Mouse (Mus musculus): ENCODE results near the gene Snw1. TPM values are rescaled to one million over a fixed set of nuclear protein-coding genes. Genes with fewer than 3 reads are reported as not detected.
A peak's percentile ranks its signal among the peaks of the same experiment; 100 is the strongest.

The Snw1 gene
- polyA plus RNA-seq, 1 experiment: 83.5 TPM

DNA sequence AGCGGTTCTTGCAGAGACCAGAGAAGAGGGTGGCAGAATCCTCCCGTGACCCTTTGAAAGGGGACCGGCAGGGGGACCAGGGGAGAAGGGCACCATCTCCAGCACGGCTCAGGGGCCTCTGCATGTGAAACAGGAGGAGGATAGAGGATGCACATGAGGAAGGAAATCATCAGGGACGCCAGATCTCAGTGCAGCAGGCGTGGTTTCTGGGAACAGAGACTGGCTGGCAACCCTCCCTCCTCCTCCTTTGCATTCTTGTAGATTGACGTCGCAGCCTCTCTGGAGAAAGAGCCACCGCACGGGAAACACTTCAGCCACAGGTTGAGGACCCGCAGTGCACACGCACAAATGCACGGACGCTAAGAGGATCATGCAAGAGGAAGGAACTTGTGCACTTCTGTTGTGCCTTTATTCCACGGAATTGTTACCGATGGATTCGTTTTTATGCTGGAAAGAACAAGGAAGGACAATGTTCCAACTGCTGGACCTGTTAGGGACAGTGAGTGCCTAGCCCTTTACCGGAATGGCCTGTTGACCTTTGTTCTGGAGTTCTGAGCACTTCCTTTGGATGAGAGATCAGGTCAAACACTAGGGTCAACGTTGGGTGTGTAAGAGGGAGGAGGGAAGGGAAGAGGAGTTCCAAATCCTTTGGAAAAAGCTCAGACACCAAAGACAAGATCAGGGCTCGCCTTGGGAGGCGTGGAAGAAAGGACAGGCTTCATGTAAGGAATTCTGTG is 64.0 kb downstream of the Snw1 start:
- Histone ChIP-seq H3K4me1 (ENCODE audit: control insufficient read depth, insufficient read depth, low read length) (peaks cover 30% of the 10 kb centered on the region), H3K27ac (ENCODE audit: insufficient read depth, low read depth, low read length) (peak overlapping the region; percentile 93), H3K4me3 (ENCODE audit: insufficient read depth, low read length) (peak overlapping the region; percentile 53)
- TF ChIP-seq POLR2A (IDR thresholded peaks at IDR 0.05; ENCODE audit: borderline replicate concordance, low read depth, low read length): no peak

DNA sequence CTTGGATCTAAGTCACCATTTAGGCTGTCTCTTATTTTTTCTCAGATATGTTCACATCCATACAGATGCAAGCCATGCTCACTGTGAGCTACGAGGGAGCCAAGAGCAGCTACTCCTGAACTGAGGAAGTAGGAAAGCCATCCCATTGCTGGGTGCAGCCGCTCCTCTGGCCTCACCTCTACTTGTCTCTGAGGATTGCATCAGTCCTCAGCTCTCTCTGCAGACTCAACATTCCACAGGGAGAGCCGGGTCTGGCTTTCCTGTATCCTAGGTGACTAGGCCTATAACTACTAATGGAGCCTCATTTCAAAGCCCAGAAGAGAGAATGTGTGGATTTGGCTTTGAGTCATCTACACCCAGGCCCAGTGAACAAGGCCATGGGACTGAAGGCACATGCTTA is 66.4 kb downstream of the Snw1 start:
- TF ChIP-seq CTCF (IDR thresholded peaks at IDR 0.05; ENCODE audit: low read depth, low read length) (no peak), POLR2A (IDR thresholded peaks at IDR 0.05; ENCODE audit: borderline replicate concordance, low read depth, low read length) (no peak)
- no peak overlapping the region for H3K4me3 ChIP-seq (ENCODE audit: insufficient read depth, low read length)
- no peak overlapping the region for H3K27ac ChIP-seq (ENCODE audit: insufficient read depth, low read depth, low read length)
- peaks cover 30% of the 10 kb centered on the region for H3K4me1 ChIP-seq (ENCODE audit: control insufficient read depth, insufficient read depth, low read length)

DNA sequence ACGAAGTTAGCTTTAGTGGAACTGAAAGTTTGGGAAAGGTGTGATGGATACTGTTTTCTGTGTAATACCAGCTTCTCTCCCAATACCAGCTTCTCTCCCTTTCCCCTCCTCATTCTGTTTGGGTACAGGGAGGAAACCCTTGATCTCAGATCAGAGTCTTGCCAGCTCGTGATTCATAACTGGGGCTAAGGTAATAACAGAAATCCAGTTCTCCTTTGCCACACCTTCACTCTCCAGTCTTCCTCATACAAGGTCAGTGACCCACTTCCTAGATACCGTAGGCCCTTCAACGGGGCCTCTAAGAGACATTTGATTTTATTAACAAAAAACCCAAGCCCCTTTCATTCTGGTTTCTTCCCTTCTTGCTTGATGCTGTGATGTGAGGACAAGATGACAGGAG is 66.9 kb downstream of the Snw1 start:
- peaks cover 30% of the 10 kb centered on the region for H3K4me1 ChIP-seq (ENCODE audit: control insufficient read depth, insufficient read depth, low read length)
- no peak for TF ChIP-seq POLR2A (IDR thresholded peaks at IDR 0.05; ENCODE audit: borderline replicate concordance, low read depth, low read length)
- no peak for TF ChIP-seq CTCF (IDR thresholded peaks at IDR 0.05; ENCODE audit: low read depth, low read length)
- no peak overlapping the region for H3K27ac ChIP-seq (ENCODE audit: insufficient read depth, low read depth, low read length)
- H3K4me3 ChIP-seq (ENCODE audit: insufficient read depth, low read length): no peak overlapping the region

DNA sequence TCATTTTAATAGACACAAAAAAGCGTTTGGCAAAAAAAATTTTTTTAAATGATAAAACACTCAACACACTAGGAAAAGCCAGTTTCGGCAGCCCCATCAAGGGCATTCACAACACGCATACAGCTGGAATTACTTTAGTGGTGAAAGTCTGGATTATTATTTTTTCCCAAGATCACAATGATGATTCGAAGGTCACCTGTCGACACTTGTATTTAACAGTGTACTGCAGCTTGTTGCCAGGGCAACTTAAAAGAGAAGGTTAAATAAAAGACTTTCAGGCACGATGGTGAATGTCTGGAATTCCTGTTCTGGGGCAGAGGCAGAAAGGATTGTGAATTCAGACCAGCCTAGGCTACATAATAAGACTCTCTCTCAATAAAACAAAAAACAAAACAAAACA is 70.2 kb downstream of the Snw1 start:
- Histone ChIP-seq H3K4me1 (ENCODE audit: control insufficient read depth, insufficient read depth, low read length) (peaks cover 19% of the 10 kb centered on the region), H3K27ac (ENCODE audit: insufficient read depth, low read depth, low read length) (no peak overlapping the region)
- TF ChIP-seq CTCF (IDR thresholded peaks at IDR 0.05; ENCODE audit: low read depth, low read length): no peak
- TF ChIP-seq POLR2A (IDR thresholded peaks at IDR 0.05; ENCODE audit: borderline replicate concordance, low read depth, low read length): no peak

DNA sequence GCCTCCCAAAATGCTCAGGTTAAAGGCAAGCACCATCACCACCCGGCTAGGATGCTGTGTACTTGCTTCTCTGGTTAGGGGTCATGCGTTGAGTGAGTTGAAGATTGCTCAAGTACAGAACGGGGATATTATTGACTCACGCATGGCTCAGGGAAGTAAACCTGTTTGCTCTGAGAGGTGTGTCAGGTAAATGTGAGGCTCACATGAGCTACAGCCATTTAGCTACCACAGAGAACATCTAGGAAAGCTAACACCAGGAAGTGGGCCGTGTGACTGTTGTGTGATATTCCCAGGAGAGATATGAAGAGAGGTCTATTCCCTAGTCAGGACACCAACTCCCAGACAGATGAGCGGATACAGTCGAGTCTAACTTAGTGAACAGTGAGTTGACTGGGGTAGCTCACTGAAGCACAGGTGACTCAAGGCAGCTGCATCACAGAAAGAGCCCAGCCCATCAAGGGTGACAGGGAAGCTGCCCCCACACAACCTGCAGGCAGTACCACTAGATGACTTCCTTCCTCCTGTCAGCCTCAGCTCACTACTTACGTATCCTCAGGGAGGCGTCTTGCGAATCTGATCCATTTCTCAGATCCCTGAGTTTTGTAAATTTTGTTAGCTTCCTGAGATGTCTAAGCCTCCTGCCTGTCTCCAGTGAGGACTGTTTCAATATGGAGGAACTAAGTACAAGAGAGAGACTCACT is 72.8 kb downstream of the Snw1 start:
- Histone ChIP-seq H3K27ac (ENCODE audit: insufficient read depth, low read depth, low read length) (no peak overlapping the region), H3K4me1 (ENCODE audit: control insufficient read depth, insufficient read depth, low read length) (peaks cover 17% of the 10 kb centered on the region), H3K4me3 (ENCODE audit: insufficient read depth, low read length) (no peak overlapping the region)
- TF ChIP-seq CTCF (IDR thresholded peaks at IDR 0.05; ENCODE audit: low read depth, low read length): no peak

More for the DNA sequence above, 70.2 kb downstream of the Snw1 start:
- no peak overlapping the region for H3K4me3 ChIP-seq (ENCODE audit: insufficient read depth, low read length)

Other genes with a start within 250 kb of the Snw1 start
- 1.0 TPM in 1 of 2 replicates, not detected in the other for gene Noxred1, start 233.5 kb downstream of the Snw1 start, polyA plus RNA-seq (2012; ENCODE audit: insufficient read depth, insufficient read length, missing spikeins)
- gene Vipas39, start 206.0 kb downstream of the Snw1 start, polyA plus RNA-seq (2012; ENCODE audit: insufficient read depth, insufficient read length, missing spikeins): 87.0 and 97.7 TPM in 2 replicates
- gene Ahsa1, start 205.8 kb downstream of the Snw1 start, polyA plus RNA-seq (2012; ENCODE audit: insufficient read depth, insufficient read length, missing spikeins): 117 and 124 TPM in 2 replicates
- not detected in 2 replicates for gene Ism2, start 172.6 kb downstream of the Snw1 start, polyA plus RNA-seq (2012; ENCODE audit: insufficient read depth, insufficient read length, missing spikeins)
- gene Sptlc2, start 83.9 kb downstream of the Snw1 start, polyA plus RNA-seq (2012; ENCODE audit: insufficient read depth, insufficient read length, missing spikeins): 134 and 139 TPM in 2 replicates
- 150 and 162 TPM in 2 replicates for gene Slirp, start 28.4 kb downstream of the Snw1 start, polyA plus RNA-seq (2012; ENCODE audit: insufficient read depth, insufficient read length, missing spikeins)
- 11.2 and 14.3 TPM in 2 replicates for gene Alkbh1, start 28.3 kb downstream of the Snw1 start, polyA plus RNA-seq (2012; ENCODE audit: insufficient read depth, insufficient read length, missing spikeins)
- gene Gm5788, start 22.4 kb upstream of the Snw1 start, polyA plus RNA-seq (2012; ENCODE audit: insufficient read depth, insufficient read length, missing spikeins): not detected in 2 replicates
- gene Gm8300, start 42.0 kb upstream of the Snw1 start, polyA plus RNA-seq (2012; ENCODE audit: insufficient read depth, insufficient read length, missing spikeins): not detected in 2 replicates
- gene Oog1, start 130.4 kb upstream of the Snw1 start, polyA plus RNA-seq (2012; ENCODE audit: insufficient read depth, insufficient read length, missing spikeins): not detected in 2 replicates
- gene Gm4027, start 146.6 kb upstream of the Snw1 start, polyA plus RNA-seq (2012; ENCODE audit: insufficient read depth, insufficient read length, missing spikeins): not detected in 2 replicates
- not detected in 2 replicates for gene Gm16381, start 172.3 kb upstream of the Snw1 start, polyA plus RNA-seq (2012; ENCODE audit: insufficient read depth, insufficient read length, missing spikeins)

Data from bone marrow macrophage, adult 2 months (primary cell).